Mouse (Mus musculus) C2C12 (cell line): ENCODE measurements at regions not wholly inside any gene's neighbourhood (a gene's known extent, or its start where the extent isn't known, plus 50 kb on each side); places are given as distances from the start of the nearest gene placed in this dataset.

Experiments used
- CEBPB ChIP-seq: IDR thresholded peaks from one replicate; pipeline ENCODE4 v1.6.1; 2011; ENCODE audit warnings: low read depth, mild to moderate bottlenecking, control low read depth, moderate library complexity
- CTCF ChIP-seq: IDR thresholded peaks from one replicate; pipeline ENCODE4 v1.5.1; 2011; ENCODE audit not compliant: control insufficient read depth, insufficient read depth, insufficient read length
- FOSL1 ChIP-seq: IDR thresholded peaks from one replicate; pipeline ENCODE4 v1.8.0; 2011; ENCODE audit warnings: mild to moderate bottlenecking, low read length; ENCODE audit not compliant: poor library complexity, insufficient read depth, severe bottlenecking
- MAX ChIP-seq: IDR thresholded peaks from one replicate; pipeline ENCODE4 v1.6.1; 2011; ENCODE audit warnings: mild to moderate bottlenecking, control low read depth
- MYOD1 ChIP-seq: IDR thresholded peaks from one replicate; pipeline ENCODE4 v1.6.1; 2011; ENCODE audit warnings: low read depth; ENCODE audit not compliant: control insufficient read depth, insufficient read length
- MYOG ChIP-seq: IDR thresholded peaks from one replicate; pipeline ENCODE4 v1.6.1; 2011; ENCODE audit not compliant: control insufficient read depth, insufficient read length; ENCODE audit errors: extremely low read depth
- USF1 ChIP-seq: IDR thresholded peaks from one replicate; pipeline ENCODE4 v1.6.1; 2011; ENCODE audit warnings: low read depth, mild to moderate bottlenecking, control low read depth, moderate library complexity

DNA sequence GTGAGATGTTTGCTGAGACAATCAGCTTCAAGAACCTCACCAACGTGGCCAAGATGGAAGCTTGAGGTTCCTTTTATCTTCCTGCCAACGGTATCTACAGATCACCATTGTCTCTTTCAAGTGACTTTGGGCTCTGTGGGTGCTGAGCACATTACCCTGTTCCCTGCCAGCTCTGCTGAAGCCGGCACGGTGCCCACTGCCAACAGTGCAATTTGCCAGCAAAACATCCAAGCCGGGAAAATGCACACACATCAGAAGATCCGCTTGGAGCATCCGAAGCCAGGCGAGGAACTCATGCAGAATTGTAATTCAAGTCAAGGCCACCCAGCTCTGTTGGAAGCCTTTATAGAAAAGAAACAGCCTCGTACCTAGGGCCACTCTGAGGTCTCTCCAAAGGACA, 100.6 kb downstream of the Cbln4 start:
- TF ChIP-seq USF1, result no peak
- no peak for TF ChIP-seq CTCF
- no peak for TF ChIP-seq MAX
- no peak for TF ChIP-seq MYOD1
- no peak for TF ChIP-seq CEBPB
- no peak for TF ChIP-seq MYOG
- TF ChIP-seq FOSL1, result no peak
